Mouse (Mus musculus): ENCODE measurements around the gene Snx33. TPM values are rescaled to one million over a fixed set of nuclear protein-coding genes. Genes with fewer than 3 reads are reported as not detected.

Snx33 gene
- total and polyA plus RNA-seq, 3 experiments: 2.2 to 3.5 TPM; not detected in 1

DNA sequence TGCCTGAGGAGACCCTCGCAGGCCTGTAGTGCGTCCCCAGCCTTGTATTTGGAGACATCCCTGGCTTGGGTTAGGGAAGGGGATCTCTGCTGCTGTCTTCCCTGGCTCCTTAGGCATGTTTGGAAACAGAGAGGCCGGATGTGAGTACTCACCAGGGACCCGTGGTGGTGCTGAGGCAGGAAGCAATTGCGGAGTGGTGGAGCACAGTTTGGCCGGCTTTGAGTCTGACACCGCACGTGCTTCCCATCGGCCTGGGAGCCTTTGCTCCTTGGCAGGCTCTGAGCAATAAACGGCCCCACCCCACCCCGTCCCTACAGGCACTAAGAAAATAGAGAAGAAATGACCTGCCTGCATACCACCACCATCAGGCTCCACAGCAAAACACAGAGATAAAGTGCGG is 45.4 kb downstream of the Snx33 start:
- H3K27me3 ChIP-seq (ENCODE audit: control insufficient read depth in 1 of 2, insufficient read depth in 2 of 2, low read length in 2 of 2): no peaks in the 10 kb centered on the region

DNA sequence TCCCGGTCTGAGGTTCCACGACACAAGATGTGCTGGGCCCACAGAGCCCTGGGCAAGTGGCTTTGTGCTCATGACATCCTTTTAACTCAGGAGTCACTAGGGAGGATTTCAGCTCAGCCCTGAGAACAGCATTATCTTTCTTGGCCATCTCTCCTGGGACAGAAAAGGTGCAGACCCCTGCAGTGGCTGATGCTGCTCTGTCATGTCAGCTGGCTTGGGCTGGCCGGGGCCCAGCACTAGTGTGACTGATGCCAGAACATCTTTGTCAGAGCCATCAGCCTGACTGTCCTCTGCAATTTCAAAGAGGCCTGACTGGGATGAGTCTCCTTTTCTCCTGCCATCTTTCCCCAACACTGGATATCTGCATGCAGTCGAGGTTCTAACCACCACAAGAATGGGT is 45.9 kb downstream of the Snx33 start:
- DNase-seq (ENCODE audit: low read depth, low spot score): no peak
- no peak overlapping the region for H3K4me3 ChIP-seq (ENCODE audit: control insufficient read depth in 1 of 2, insufficient read depth in 1 of 2, low read depth in 2 of 2, low read length in 2 of 2)
- no peak overlapping the region for H3K27ac ChIP-seq (ENCODE audit: control insufficient read depth, low read depth, low read length)
- no peak for TF ChIP-seq NRF1 (IDR thresholded peaks at IDR 0.05; ENCODE audit: insufficient read depth, low read depth, low read length, poor library complexity, severe bottlenecking)
- TF ChIP-seq HCFC1 (IDR thresholded peaks at IDR 0.05; ENCODE audit: low read depth, low read length): no peak
- TF ChIP-seq CTCF (IDR thresholded peaks at IDR 0.05 in 2 of 3, conservative IDR thresholded peaks at IDR 0.05 in 1 of 3; ENCODE audit: control insufficient read depth in 1 of 3, insufficient read depth in 1 of 3, low read depth in 2 of 3, low read length in 3 of 3, poor library complexity in 1 of 3, severe bottlenecking in 1 of 3): no peak
- H3K4me1 ChIP-seq (ENCODE audit: control insufficient read depth in 1 of 2, insufficient read depth in 2 of 2, low read length in 2 of 2): no peaks in the 10 kb centered on the region
- no peak overlapping the region for H3K9ac ChIP-seq (ENCODE audit: control insufficient read depth, low read depth, low read length, poor library complexity, severe bottlenecking)
- no peaks in the 10 kb centered on the region; a peak in 1 of 4 replicates for H3K27me3 ChIP-seq (ENCODE audit: control insufficient read depth in 1 of 2, insufficient read depth in 2 of 2, low read length in 2 of 2)
- H3K79me2 ChIP-seq (ENCODE audit: control insufficient read depth, insufficient read depth, low read length, poor library complexity): no peaks in the 10 kb centered on the region
- no peaks in the 10 kb centered on the region for H3K9me3 ChIP-seq (replicated peaks; ENCODE audit: insufficient read depth, low read length)
- no peaks in the 10 kb centered on the region for H3K36me3 ChIP-seq (ENCODE audit: control insufficient read depth in 1 of 2, insufficient read depth in 2 of 2, low read length in 2 of 2)

More for the DNA sequence above, 45.4 kb downstream of the Snx33 start:
- H3K4me3 ChIP-seq (ENCODE audit: control insufficient read depth in 1 of 2, insufficient read depth in 1 of 2, low read depth in 2 of 2, low read length in 2 of 2): no peak overlapping the region
- H3K36me3 ChIP-seq (ENCODE audit: control insufficient read depth in 1 of 2, insufficient read depth in 2 of 2, low read length in 2 of 2): no peaks in the 10 kb centered on the region
- no peaks in the 10 kb centered on the region for H3K79me2 ChIP-seq (ENCODE audit: control insufficient read depth, insufficient read depth, low read length, poor library complexity)
- no peaks in the 10 kb centered on the region for H3K4me1 ChIP-seq (ENCODE audit: control insufficient read depth in 1 of 2, insufficient read depth in 2 of 2, low read length in 2 of 2)
- no peak overlapping the region for H3K27ac ChIP-seq (ENCODE audit: control insufficient read depth, low read depth, low read length)
- DNase-seq (ENCODE audit: low read depth, low spot score): no peak
- H3K9me3 ChIP-seq (replicated peaks; ENCODE audit: insufficient read depth, low read length): no peaks in the 10 kb centered on the region
- TF ChIP-seq POLR2AphosphoS5 (IDR thresholded peaks at IDR 0.05; ENCODE audit: borderline replicate concordance, low read depth, low read length): no peak
- TF ChIP-seq GATA1 (IDR thresholded peaks at IDR 0.05; ENCODE audit: low read depth, low read length): no peak
- TF ChIP-seq POLR2A (IDR thresholded peaks at IDR 0.05; ENCODE audit: control insufficient read depth in 1 of 2, insufficient read depth in 1 of 2, low read depth in 1 of 2, low read length in 2 of 2, poor library complexity in 1 of 2): no peak
- TF ChIP-seq RAD21 (IDR thresholded peaks at IDR 0.05; ENCODE audit: low read depth, low read length): no peak
- H3K9ac ChIP-seq (ENCODE audit: control insufficient read depth, low read depth, low read length, poor library complexity, severe bottlenecking): no peak overlapping the region

DNA sequence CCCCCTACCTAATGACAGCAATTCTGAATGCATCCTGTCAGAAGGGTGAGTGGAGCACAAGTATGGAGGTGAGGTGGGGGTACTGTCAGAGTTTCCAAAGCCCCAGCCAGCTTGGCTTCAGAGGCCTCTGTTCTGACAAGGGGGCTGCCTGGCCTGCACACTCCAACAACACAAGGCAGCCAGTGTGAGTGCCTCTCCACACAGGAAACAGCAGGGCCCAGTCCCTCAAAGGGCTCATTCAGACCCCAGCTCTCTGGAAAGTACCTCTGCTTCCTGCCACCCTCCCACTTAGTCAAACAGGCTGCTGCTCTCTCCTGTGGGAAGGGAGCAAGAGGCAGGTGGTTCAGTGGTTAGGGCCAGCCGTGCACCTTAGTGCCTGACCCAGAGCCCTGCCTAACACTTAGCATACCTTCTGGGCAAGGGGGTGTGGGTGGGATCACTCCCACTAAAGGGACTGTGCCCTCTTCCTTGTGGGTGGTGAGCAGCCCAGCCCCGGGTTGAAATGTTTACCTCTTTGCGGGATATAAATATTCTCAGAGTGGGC is 46.6 kb downstream of the Snx33 start:
- Histone ChIP-seq H3K9ac (ENCODE audit: control insufficient read depth, low read depth, low read length, poor library complexity, severe bottlenecking) (no peak overlapping the region), H3K27me3 (ENCODE audit: control insufficient read depth in 1 of 2, insufficient read depth in 2 of 2, low read length in 2 of 2) (no peaks in the 10 kb centered on the region; a peak in 1 of 4 replicates)
- no peak for DNase-seq (ENCODE audit: low read depth, low spot score)

More for the DNA sequence above, 46.6 kb downstream of the Snx33 start:
- no peaks in the 10 kb centered on the region for H3K9me3 ChIP-seq (replicated peaks; ENCODE audit: insufficient read depth, low read length)
- no peaks in the 10 kb centered on the region for H3K36me3 ChIP-seq (ENCODE audit: control insufficient read depth in 1 of 2, insufficient read depth in 2 of 2, low read length in 2 of 2)
- no peak overlapping the region for H3K27ac ChIP-seq (ENCODE audit: control insufficient read depth, low read depth, low read length)
- H3K4me1 ChIP-seq (ENCODE audit: control insufficient read depth in 1 of 2, insufficient read depth in 2 of 2, low read length in 2 of 2): no peaks in the 10 kb centered on the region
- no peak overlapping the region for H3K4me3 ChIP-seq (ENCODE audit: control insufficient read depth in 1 of 2, insufficient read depth in 1 of 2, low read depth in 2 of 2, low read length in 2 of 2)
- TF ChIP-seq CHD1 (IDR thresholded peaks at IDR 0.05; ENCODE audit: low read depth, low read length) (no peak), ZNF384 (IDR thresholded peaks at IDR 0.05; ENCODE audit: low read depth, low read length) (no peak), MYC (IDR thresholded peaks at IDR 0.05; ENCODE audit: low read depth, low read length) (no peak), HCFC1 (IDR thresholded peaks at IDR 0.05; ENCODE audit: low read depth, low read length) (no peak), POLR2A (IDR thresholded peaks at IDR 0.05; ENCODE audit: control insufficient read depth in 1 of 2, insufficient read depth in 1 of 2, low read depth in 1 of 2, low read length in 2 of 2, poor library complexity in 1 of 2) (no peak), POLR2AphosphoS5 (IDR thresholded peaks at IDR 0.05; ENCODE audit: borderline replicate concordance, low read depth, low read length) (no peak), UBTF (IDR thresholded peaks at IDR 0.05; ENCODE audit: borderline replicate concordance, insufficient read depth, low read depth, low read length) (no peak), USF2 (IDR thresholded peaks at IDR 0.05; ENCODE audit: borderline replicate concordance in 1 of 2, insufficient read depth in 1 of 2, low read depth in 1 of 2, low read length in 2 of 2) (no peak), MAFK (IDR thresholded peaks at IDR 0.05; ENCODE audit: borderline replicate concordance, low read depth, low read length) (no peak), EP300 (IDR thresholded peaks at IDR 0.05; ENCODE audit: low read depth in 1 of 2, low read length in 2 of 2) (no peak), CTCF (IDR thresholded peaks at IDR 0.05 in 2 of 3, conservative IDR thresholded peaks at IDR 0.05 in 1 of 3; ENCODE audit: control insufficient read depth in 1 of 3, insufficient read depth in 1 of 3, low read depth in 2 of 3, low read length in 3 of 3, poor library complexity in 1 of 3, severe bottlenecking in 1 of 3) (no peak), MEF2A (IDR thresholded peaks at IDR 0.05; ENCODE audit: extremely low read depth, insufficient replicate concordance, low read depth, low read length, poor library complexity, severe bottlenecking) (no peak), NELFE (IDR thresholded peaks at IDR 0.05; ENCODE audit: low read depth, low read length) (no peak), TCF12 (IDR thresholded peaks at IDR 0.05; ENCODE audit: low read depth, low read length) (no peak), CHD2 (IDR thresholded peaks at IDR 0.05; ENCODE audit: low read length) (no peak), MAX (IDR thresholded peaks at IDR 0.05; ENCODE audit: low read length) (no peak), MXI1 (IDR thresholded peaks at IDR 0.05; ENCODE audit: low read depth, low read length) (no peak), ETS1 (IDR thresholded peaks at IDR 0.05; ENCODE audit: low read depth, low read length) (no peak)
- no peaks in the 10 kb centered on the region for H3K79me2 ChIP-seq (ENCODE audit: control insufficient read depth, insufficient read depth, low read length, poor library complexity)
